Mouse (Mus musculus) CH12.LX (cell line): ENCODE measurements at regions not wholly inside any gene's neighbourhood (a gene's known extent, or its start where the extent isn't known, plus 50 kb on each side); places are given as distances from the start of the nearest gene placed in this dataset.

Experiments
- CTCF ChIP-seq, 2 experiments: IDR thresholded peaks in 1 of 2; conservative IDR thresholded peaks in 1 of 2; 2 replicates each; pipeline ENCODE4 v1.5.1; 2011 to 2012; ENCODE audit warnings: low read depth in 2 of 2, low read length in 2 of 2, improper control_type of control experiment in 1 of 2, inconsistent platforms in 1 of 2, mild to moderate bottlenecking in 1 of 2, moderate library complexity in 1 of 2
- HCFC1 ChIP-seq: IDR thresholded peaks from 2 replicates; pipeline ENCODE4 v1.6.1; 2012; ENCODE audit warnings: low read depth, mild to moderate bottlenecking, inconsistent platforms, low read length, improper control_type of control experiment
- KAT2A ChIP-seq: IDR thresholded peaks from 2 replicates; pipeline ENCODE4 v1.6.1; 2012; ENCODE audit warnings: low read length, improper control_type of control experiment, inconsistent platforms; ENCODE audit not compliant: insufficient replicate concordance

GRCm38 (mm10) chr13:84750136-84750535 is 439.1 kb upstream of the Ccnh start:
- TF ChIP-seq KAT2A (no peak), CTCF (conservative IDR thresholded peaks at IDR 0.05 in 1 of 2, IDR thresholded peaks at IDR 0.05 in 1 of 2; ENCODE audit: low read depth in 2 of 2, low read length in 2 of 2) (no peak), HCFC1 (no peak)
